Mouse (Mus musculus): ENCODE data around the gene 2310007B03Rik. TPM values are rescaled to one million over a fixed set of nuclear protein-coding genes. Genes with fewer than 3 reads are reported as not detected.
"Not testable (repeated sequence)": the region's sequence is repeated elsewhere in the genome, so short reads cannot be mapped to it uniquely, and the experiment has no call there.

2310007B03Rik gene
- not detected in 2 replicates for polyA plus RNA-seq (2016; fragmentation: Nextera tagmentation; extraction: Ambion mirVana)

GRCm38 (mm10) chr1:93160501-93161133 lies at the start of gene 2310007B03Rik:
Gene 2310007B03Rik, minus strand, starts transcription at chr1:93160948.
- H3K27ac ChIP-seq (ENCODE audit: poor library complexity, severe bottlenecking), result no peak within 1 kb of the TSS
- no peak within 1 kb of the TSS for H3K4me3 ChIP-seq
- H3K4me1 ChIP-seq (replicated peaks), result peaks cover 11% of the 10 kb centered on the region
- no peak within 1 kb of the TSS for H3K4me2 ChIP-seq
- no peak within 1 kb of the TSS for H3K9ac ChIP-seq
- no peaks in the 10 kb centered on the region for H3K36me3 ChIP-seq
- H3K9me3 ChIP-seq (replicated peaks), result no peaks in the 10 kb centered on the region
- WGBS, result 76% methylated on average over 8 of the region's 8 CpGs
- no peak for ATAC-seq (ENCODE audit: insufficient number of reproducible peaks, low FRiP score)
- peaks cover 73% of the 10 kb centered on the region for H3K27me3 ChIP-seq (replicated peaks)

GRCm38 (mm10) chr1:93210213-93210641 lies 49.5 kb upstream of the 2310007B03Rik start:
- peaks cover 52% of the 10 kb centered on the region for H3K4me1 ChIP-seq (replicated peaks)
- H3K27ac ChIP-seq (ENCODE audit: poor library complexity, severe bottlenecking), result peak overlapping the region; percentile 79
- H3K4me2 ChIP-seq, result peak overlapping the region; percentile 14
- peak; percentile 82 for ATAC-seq (ENCODE audit: insufficient number of reproducible peaks, low FRiP score)
- 18% methylated on average over 9 of the region's 9 CpGs for WGBS
- H3K36me3 ChIP-seq, result no peaks in the 10 kb centered on the region
- H3K9ac ChIP-seq, result no peak overlapping the region
- peaks cover 30% of the 10 kb centered on the region; the same call in 1 of the 2 replicates for H3K27me3 ChIP-seq (replicated peaks)
- H3K9me3 ChIP-seq (replicated peaks), result no peaks in the 10 kb centered on the region
- no peak overlapping the region for H3K4me3 ChIP-seq

- H3K27me3 ChIP-seq (replicated peaks), result peaks cover 25% of the 10 kb centered on the region; the same call in 1 of the 2 replicates
- H3K9me3 ChIP-seq (replicated peaks), result no peaks in the 10 kb centered on the region
- H3K36me3 ChIP-seq, result no peaks in the 10 kb centered on the region
- no peak for ATAC-seq (ENCODE audit: insufficient number of reproducible peaks, low FRiP score)
- no peak overlapping the region for H3K9ac ChIP-seq
- no peak overlapping the region for H3K4me2 ChIP-seq
- no peak overlapping the region for H3K27ac ChIP-seq (ENCODE audit: poor library complexity, severe bottlenecking)
- WGBS, result 75% methylated on average over 4 of the region's 4 CpGs
- no peak overlapping the region for H3K4me3 ChIP-seq
- H3K4me1 ChIP-seq (replicated peaks), result peaks cover 42% of the 10 kb centered on the region
Measured at GRCm38 (mm10) chr1:93207536-93208064, 46.9 kb upstream of the 2310007B03Rik start.

- Histone ChIP-seq H3K9ac (no peak overlapping the region), H3K36me3 (no peaks in the 10 kb centered on the region), H3K4me3 (no peak overlapping the region), H3K4me1 (replicated peaks) (peaks cover 33% of the 10 kb centered on the region), H3K27me3 (replicated peaks) (peaks cover 28% of the 10 kb centered on the region; the same call in 1 of the 2 replicates), H3K4me2 (no peak overlapping the region), H3K27ac (ENCODE audit: poor library complexity, severe bottlenecking) (no peak overlapping the region), H3K9me3 (replicated peaks) (no peaks in the 10 kb centered on the region)
- WGBS, result 69% methylated on average over 12 of the region's 12 CpGs
- ATAC-seq (ENCODE audit: insufficient number of reproducible peaks, low FRiP score), result no peak
Measured at GRCm38 (mm10) chr1:93206277-93206970, 45.7 kb upstream of the 2310007B03Rik start.

GRCm38 (mm10) chr1:93197916-93198315 lies 37.2 kb upstream of the 2310007B03Rik start:
- no peak overlapping the region for H3K9ac ChIP-seq
- H3K4me3 ChIP-seq, result no peak overlapping the region
- H3K4me2 ChIP-seq, result no peak overlapping the region
- H3K36me3 ChIP-seq, result no peaks in the 10 kb centered on the region
- H3K9me3 ChIP-seq (replicated peaks), result peaks cover 14% of the 10 kb centered on the region; the same call in 1 of the 2 replicates
- H3K27ac ChIP-seq (ENCODE audit: poor library complexity, severe bottlenecking), result no peak overlapping the region
- ATAC-seq (ENCODE audit: insufficient number of reproducible peaks, low FRiP score), result no peak
- 71% methylated on average over 3 of the region's 3 CpGs for WGBS
- no peaks in the 10 kb centered on the region for H3K4me1 ChIP-seq (replicated peaks)
- H3K27me3 ChIP-seq (replicated peaks), result peaks cover 23% of the 10 kb centered on the region

GRCm38 (mm10) chr1:93197454-93197853 lies 36.7 kb upstream of the 2310007B03Rik start:
- not testable (repeated sequence) for H3K9ac ChIP-seq; ATAC-seq (ENCODE audit: insufficient number of reproducible peaks, low FRiP score); H3K27ac ChIP-seq (ENCODE audit: poor library complexity, severe bottlenecking); H3K36me3 ChIP-seq; H3K4me3 ChIP-seq; H3K4me1 ChIP-seq (replicated peaks); H3K4me2 ChIP-seq
- 85% methylated on average over 2 of the region's 2 CpGs for WGBS
- Histone ChIP-seq H3K27me3 (replicated peaks) (peaks cover 24% of the 10 kb centered on the region), H3K9me3 (replicated peaks) (peaks cover 14% of the 10 kb centered on the region; the same call in 1 of the 2 replicates)

- 75% methylated on average over 3 of the region's 3 CpGs for WGBS
- 0 out of 2 replicates have a peak, but pooled peaks cover 4% of the 10 kb centered on the region for H3K4me1 ChIP-seq (replicated peaks)
- H3K27ac ChIP-seq (ENCODE audit: poor library complexity, severe bottlenecking), result no peak overlapping the region
Measured at GRCm38 (mm10) chr1:93194961-93195360, 34.2 kb upstream of the 2310007B03Rik start.

GRCm38 (mm10) chr1:93190726-93191305 lies 30.1 kb upstream of the 2310007B03Rik start:
- WGBS, result 8% methylated on average over 14 of the region's 17 CpGs
- H3K9me3 ChIP-seq (replicated peaks), result peaks cover 9% of the 10 kb centered on the region; the same call in 1 of the 2 replicates
- H3K36me3 ChIP-seq, result no peaks in the 10 kb centered on the region
- ATAC-seq (ENCODE audit: insufficient number of reproducible peaks, low FRiP score), result no peak
- peaks cover 81% of the 10 kb centered on the region for H3K27me3 ChIP-seq (replicated peaks)
- H3K4me1 ChIP-seq (replicated peaks), result 0 out of 2 replicates have a peak, but pooled peaks cover 4% of the 10 kb centered on the region
- H3K4me3 ChIP-seq, result no peak overlapping the region
- 0 out of 2 replicates have a peak overlapping the region, but pooled peaks have one; percentile 14 for H3K4me2 ChIP-seq
- H3K9ac ChIP-seq, result no peak overlapping the region
- H3K27ac ChIP-seq (ENCODE audit: poor library complexity, severe bottlenecking), result no peak overlapping the region

More at GRCm38 (mm10) chr1:93194961-93195360, 34.2 kb upstream of the 2310007B03Rik start:
- H3K4me3 ChIP-seq, result no peak overlapping the region
- no peaks in the 10 kb centered on the region for H3K36me3 ChIP-seq
- no peak overlapping the region for H3K9ac ChIP-seq
- ATAC-seq (ENCODE audit: insufficient number of reproducible peaks, low FRiP score), result no peak
- no peak overlapping the region for H3K4me2 ChIP-seq
- H3K27me3 ChIP-seq (replicated peaks), result peaks cover 41% of the 10 kb centered on the region
- peaks cover 14% of the 10 kb centered on the region; the same call in 1 of the 2 replicates for H3K9me3 ChIP-seq (replicated peaks)

- H3K27ac ChIP-seq (ENCODE audit: poor library complexity, severe bottlenecking), result no peak overlapping the region
- no peak overlapping the region for H3K4me3 ChIP-seq
- 72% methylated on average over 14 of the region's 14 CpGs for WGBS
- peaks cover 5% of the 10 kb centered on the region; the same call in 1 of the 2 replicates for H3K4me1 ChIP-seq (replicated peaks)
- H3K27me3 ChIP-seq (replicated peaks), result peaks cover 76% of the 10 kb centered on the region
- H3K4me2 ChIP-seq, result no peak overlapping the region
- no peaks in the 10 kb centered on the region for H3K9me3 ChIP-seq (replicated peaks)
- no peaks in the 10 kb centered on the region for H3K36me3 ChIP-seq
- no peak for ATAC-seq (ENCODE audit: insufficient number of reproducible peaks, low FRiP score)
- no peak overlapping the region for H3K9ac ChIP-seq
Measured at GRCm38 (mm10) chr1:93184071-93184828, 23.5 kb upstream of the 2310007B03Rik start.

GRCm38 (mm10) chr1:93182281-93182680 lies 21.5 kb upstream of the 2310007B03Rik start:
- peaks cover 71% of the 10 kb centered on the region for H3K27me3 ChIP-seq (replicated peaks)
- no peak for ATAC-seq (ENCODE audit: insufficient number of reproducible peaks, low FRiP score)
- H3K4me3 ChIP-seq, result no peak overlapping the region
- no peak overlapping the region for H3K27ac ChIP-seq (ENCODE audit: poor library complexity, severe bottlenecking)
- 86% methylated on average over 7 of the region's 7 CpGs for WGBS
- H3K9ac ChIP-seq, result no peak overlapping the region
- peaks cover 11% of the 10 kb centered on the region; the same call in 1 of the 2 replicates for H3K4me1 ChIP-seq (replicated peaks)
- no peaks in the 10 kb centered on the region for H3K36me3 ChIP-seq
- H3K9me3 ChIP-seq (replicated peaks), result no peaks in the 10 kb centered on the region
- no peak overlapping the region for H3K4me2 ChIP-seq
